Mouse (Mus musculus) MN1 (cell line): Measurements from ENCODE around the gene Itgae.
A peak's percentile ranks its signal among the peaks of the same experiment; 100 is the strongest.
"Not testable (repeated sequence)": the region's sequence is repeated elsewhere in the genome, so short reads cannot be mapped to it uniquely, and the experiment has no call there.

Experiments used
- DNase-seq: peaks from one replicate; pipeline ENCODE4 v3.0.0-alpha.2; 2016; ENCODE audit warnings: low spot score

The Itgae gene

GRCm38 (mm10) chr11:73094231-73094995 lies 4.0 kb downstream of the Itgae start:
- DNase-seq = no peak

- no peak for DNase-seq
Observed at GRCm38 (mm10) chr11:73098860-73099259, 8.5 kb downstream of the Itgae start.

- DNase-seq = no peak
Observed at GRCm38 (mm10) chr11:73099976-73100750, 9.8 kb downstream of the Itgae start.

GRCm38 (mm10) chr11:73101308-73101707 lies 10.9 kb downstream of the Itgae start:
- DNase-seq = no peak

GRCm38 (mm10) chr11:73105246-73105645 lies 14.9 kb downstream of the Itgae start:
- no peak for DNase-seq

GRCm38 (mm10) chr11:73107358-73107757 lies 17.0 kb downstream of the Itgae start:
- not testable (repeated sequence) for DNase-seq

GRCm38 (mm10) chr11:73108195-73108897 lies 18.0 kb downstream of the Itgae start:
- DNase-seq = no peak

- DNase-seq = no peak
Observed at GRCm38 (mm10) chr11:73108898-73109625, 18.7 kb downstream of the Itgae start.

- DNase-seq = no peak
Observed at GRCm38 (mm10) chr11:73109941-73110340, 19.6 kb downstream of the Itgae start.

- DNase-seq = no peak
Observed at GRCm38 (mm10) chr11:73111414-73111813, 21.0 kb downstream of the Itgae start.

- DNase-seq = no peak
Observed at GRCm38 (mm10) chr11:73126495-73126894, 36.1 kb downstream of the Itgae start.

GRCm38 (mm10) chr11:73131020-73131419 lies 40.6 kb downstream of the Itgae start:
- DNase-seq = no peak

- no peak for DNase-seq
Observed at GRCm38 (mm10) chr11:73132999-73133398, 42.6 kb downstream of the Itgae start.

GRCm38 (mm10) chr11:73134222-73134621 lies 43.8 kb downstream of the Itgae start:
- DNase-seq = no peak

GRCm38 (mm10) chr11:73136587-73136986 lies 46.2 kb downstream of the Itgae start:
- no peak for DNase-seq

GRCm38 (mm10) chr11:73137116-73137515 lies 46.7 kb downstream of the Itgae start:
- no peak for DNase-seq

- peak; percentile 89 for DNase-seq
Observed at GRCm38 (mm10) chr11:73137591-73138501, 47.5 kb downstream of the Itgae start, which contains the start of gene Haspin. Gene Haspin (minus strand): TSS chr11:73138294.

GRCm38 (mm10) chr11:73144261-73144681 lies 53.9 kb downstream of the Itgae start:
- DNase-seq = no peak

- DNase-seq = no peak
Observed at GRCm38 (mm10) chr11:73146026-73146974, 55.9 kb downstream of the Itgae start.

GRCm38 (mm10) chr11:73146975-73147365 lies 56.6 kb downstream of the Itgae start:
- DNase-seq = no peak
